Mouse (Mus musculus) layer of hippocampus, postnatal 14 days (tissue): ENCODE results near the gene Dusp28. TPM values are rescaled to one million over a fixed set of nuclear protein-coding genes. Genes with fewer than 3 reads are reported as not detected.
A peak's percentile ranks its signal among the peaks of the same experiment; 100 is the strongest.

ENCODE experiments used
- DNase-seq, 2 experiments: peaks; one replicate each; pipeline ENCODE4 v3.0.0; 2021 to 2022; ENCODE audit warnings: low spot score in 2 of 2, mixed read lengths in 1 of 2
- long read RNA-seq, 2 experiments: library from polyadenylated mRNA; stranded (forward); transcript quantifications; one replicate each; pipeline ENCODE4 v2.0.0; 2021
- total RNA-seq, 2 experiments: library from RNA; stranded (reverse); gene quantifications; 2 replicates each; pipeline ENCODE4 v1.2.3; 2021

Dusp28 gene
- total RNA-seq: 1 to 10 TPM; 8.1 to 9.6 TPM
- long read RNA-seq, experiment 1, transcript Dusp28-201 (2 exons, 1,314 nt): major isoform, 7 of 9 reads
- long read RNA-seq, experiment 1, partial matches to known transcripts: 0 of 9 reads
- long read RNA-seq, experiment 1, other reads (novel, unspliced or antisense): 2 of 9 reads
- long read RNA-seq, experiment 2, transcript Dusp28-201 (2 exons, 1,314 nt): major isoform, 17 of 24 reads
- long read RNA-seq, experiment 2, partial matches to known transcripts: 0 of 24 reads
- long read RNA-seq, experiment 2, other reads (novel, unspliced or antisense): 7 of 24 reads

GRCm38 (mm10) chr1:92906779-92907631 lies at the start of gene Dusp28:
Dusp28 (plus strand) TSS chr1:92906981.
- DNase-seq: peak; percentile 77 to 80

GRCm38 (mm10) chr1:92861503-92861902 lies 45.3 kb upstream of the Dusp28 start:
- no peak for DNase-seq

DNA sequence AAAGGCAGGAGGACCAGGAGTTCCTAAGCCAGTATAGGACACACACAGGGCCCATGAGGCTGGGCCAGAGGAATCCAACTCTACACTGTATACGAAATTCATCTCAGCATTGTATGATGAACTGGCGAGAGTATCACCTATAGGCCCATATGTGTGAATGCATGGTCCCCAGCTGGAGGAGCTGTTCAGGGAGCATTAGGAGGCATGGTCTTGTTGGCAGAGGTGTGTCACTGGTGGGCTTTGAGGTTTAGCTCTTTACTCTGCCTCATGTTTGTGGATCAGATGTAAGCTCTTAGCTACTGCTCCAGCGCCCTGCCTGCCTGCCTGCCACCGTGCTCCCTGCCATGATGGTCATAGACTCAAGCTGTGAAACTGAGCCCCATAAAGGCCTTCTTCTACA lies 43.5 kb upstream of the Dusp28 start:
- no peak for DNase-seq

DNA sequence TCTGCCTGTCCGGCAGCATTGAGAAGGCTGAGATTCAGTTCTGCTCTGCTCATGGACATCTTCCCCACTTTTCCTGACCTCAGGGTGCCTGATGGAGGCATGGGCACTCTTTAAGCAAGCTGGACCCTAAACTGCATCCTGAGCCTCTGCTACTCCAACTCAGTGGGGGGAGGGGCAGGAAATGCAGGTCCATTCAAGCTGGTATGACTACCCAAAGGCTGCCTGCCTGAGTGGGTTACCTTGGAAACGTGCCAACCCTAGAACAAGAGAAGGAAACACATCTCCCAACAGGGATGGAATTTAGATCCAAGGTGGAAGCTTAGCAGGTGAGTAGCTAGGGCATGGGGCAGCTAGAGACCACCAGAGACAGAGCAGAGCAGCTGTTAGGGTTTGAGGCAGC lies 40.6 kb upstream of the Dusp28 start:
- no peak for DNase-seq

- no peak for DNase-seq
Observed at GRCm38 (mm10) chr1:92869985-92870384, 36.8 kb upstream of the Dusp28 start.

- DNase-seq: no peak
Observed at GRCm38 (mm10) chr1:92872666-92873065, 34.1 kb upstream of the Dusp28 start.

DNA sequence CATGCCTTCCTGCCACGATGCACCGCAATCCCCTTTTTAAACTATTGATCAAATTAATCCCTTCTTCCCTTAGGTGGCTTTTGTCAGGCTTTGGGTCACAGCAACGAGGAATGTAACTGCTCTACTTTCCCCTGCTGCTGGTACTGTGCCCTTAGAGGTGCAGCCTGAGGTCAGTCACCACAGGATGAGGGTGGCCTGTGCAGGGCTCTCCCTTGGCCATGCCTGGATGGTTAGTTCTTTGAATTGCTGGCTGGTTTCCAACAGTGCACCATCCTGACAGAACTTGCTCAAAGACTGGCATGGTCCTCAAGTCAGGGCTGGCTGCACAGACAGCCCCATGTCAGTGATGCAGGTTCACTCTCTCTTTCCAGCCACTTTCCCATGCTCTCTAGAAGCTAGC lies 32.8 kb upstream of the Dusp28 start:
- DNase-seq: no peak

GRCm38 (mm10) chr1:92875360-92876111 lies 31.2 kb upstream of the Dusp28 start:
- no peak for DNase-seq

- DNase-seq: no peak
Observed at GRCm38 (mm10) chr1:92877431-92877978, 29.3 kb upstream of the Dusp28 start.

DNA sequence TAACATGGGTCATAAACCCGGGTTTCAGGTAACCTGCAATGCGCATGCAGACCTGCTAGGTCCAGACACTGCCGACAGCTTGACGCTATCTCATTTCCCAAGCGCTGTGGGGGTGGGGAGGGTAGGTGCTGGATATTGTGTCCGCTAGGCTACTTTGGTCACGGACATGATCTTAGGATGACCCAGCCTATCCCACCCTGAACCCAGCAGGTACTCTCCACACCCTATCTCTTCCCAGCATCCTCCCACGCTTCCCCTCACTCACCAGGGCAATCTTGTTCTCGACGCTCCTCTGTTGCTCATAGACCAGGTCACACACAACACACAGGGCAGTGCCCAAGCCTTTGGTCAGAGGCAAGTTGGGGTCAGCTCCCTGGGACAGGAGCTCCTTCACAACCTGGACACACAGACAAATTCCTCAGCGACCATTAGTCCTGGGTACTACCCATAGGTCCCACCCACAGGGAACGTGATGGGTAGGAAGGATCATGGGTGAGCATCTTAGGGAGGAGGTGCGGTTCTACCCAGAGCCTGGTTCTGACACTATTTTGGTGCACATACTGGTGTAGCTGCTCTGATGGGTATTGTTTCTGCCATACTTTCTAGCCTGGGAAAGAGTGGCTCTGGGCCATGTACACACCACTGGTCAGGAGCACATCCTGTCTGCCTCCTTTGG lies 28.6 kb upstream of the Dusp28 start:
- DNase-seq: no peak

DNA sequence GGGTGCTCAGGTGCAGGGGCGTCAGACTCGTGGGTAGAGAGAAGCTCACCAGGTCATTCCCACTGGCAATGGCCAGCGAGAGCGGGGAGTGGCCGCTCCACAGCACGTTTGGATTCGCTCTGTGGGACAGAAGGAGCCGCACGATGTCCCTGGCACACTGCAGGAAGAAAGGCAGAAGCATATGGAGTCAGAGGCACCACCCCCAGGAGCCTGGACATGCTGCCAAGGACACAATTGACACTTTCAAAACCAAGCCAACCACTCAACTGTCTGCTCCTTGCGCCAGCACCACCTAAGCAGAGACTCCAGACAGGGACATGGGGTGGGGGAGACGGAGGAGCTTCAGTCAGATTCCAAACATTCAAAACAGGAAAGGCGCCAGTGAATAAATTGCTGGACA lies 27.5 kb upstream of the Dusp28 start:
- DNase-seq: peak in 1 of 2 experiments; percentile 70

GRCm38 (mm10) chr1:92880101-92880500 lies 26.7 kb upstream of the Dusp28 start:
- DNase-seq: no peak

- DNase-seq: no peak
Observed at GRCm38 (mm10) chr1:92881982-92882381, 24.8 kb upstream of the Dusp28 start.

DNA sequence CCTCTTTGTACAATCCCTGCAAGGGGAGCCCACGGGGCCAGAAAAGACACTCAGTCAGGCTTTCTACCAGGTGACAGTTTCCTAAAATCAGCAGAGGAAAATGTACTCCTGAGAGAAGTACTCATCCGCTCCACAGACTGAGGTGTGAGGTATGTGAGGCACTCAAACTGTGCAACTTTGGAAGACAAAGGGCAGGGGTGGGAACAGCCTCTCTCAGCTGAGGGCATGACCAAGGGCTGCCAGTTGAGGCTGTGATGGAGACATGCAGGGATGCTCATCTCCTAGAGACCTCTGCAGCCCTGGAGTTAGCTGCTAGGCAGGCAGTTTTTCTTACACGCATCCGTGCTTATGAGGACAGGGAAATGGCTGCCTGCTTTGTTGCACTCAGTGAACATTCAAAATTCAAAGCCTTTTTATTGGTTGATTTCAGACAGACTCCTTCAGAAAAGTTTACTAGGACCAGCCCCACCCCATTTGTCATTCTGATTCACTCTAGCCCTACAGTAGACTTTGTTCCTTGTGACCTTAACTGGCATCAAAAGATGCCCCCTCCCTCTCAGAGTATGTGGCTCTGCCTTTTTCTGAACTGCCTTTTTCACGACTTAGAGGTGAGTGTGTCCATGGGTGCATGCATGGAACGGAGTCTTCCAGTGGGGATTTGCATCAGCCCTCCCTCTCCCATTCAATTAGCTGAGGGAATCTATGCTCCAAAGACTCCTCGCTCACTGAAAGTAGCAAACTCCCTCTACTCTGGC lies 17.7 kb upstream of the Dusp28 start:
- no peak for DNase-seq

DNA sequence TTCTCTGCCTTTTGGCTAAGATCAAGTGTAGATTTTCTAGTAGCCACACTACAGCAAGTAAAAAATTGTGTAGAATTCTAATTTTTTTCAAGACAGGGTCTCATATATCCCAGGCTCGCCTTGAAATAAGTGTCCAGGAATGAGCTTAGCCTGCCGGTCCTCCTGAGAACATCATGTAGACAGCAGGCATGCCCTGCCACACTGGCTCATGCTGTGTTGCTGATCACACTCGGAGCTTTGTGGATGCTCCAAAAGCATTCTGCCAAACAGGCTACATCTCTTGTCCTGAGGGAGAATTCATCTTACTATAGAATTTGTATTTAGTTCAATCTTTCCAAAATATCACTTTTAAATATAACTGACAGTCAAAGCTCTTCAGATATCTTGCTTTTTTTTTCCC lies 14.0 kb upstream of the Dusp28 start:
- no peak for DNase-seq

- DNase-seq: no peak
Observed at GRCm38 (mm10) chr1:92893896-92894295, 12.9 kb upstream of the Dusp28 start.

GRCm38 (mm10) chr1:92895089-92895488 lies 11.7 kb upstream of the Dusp28 start:
- peak; percentile 81 to 89 for DNase-seq

GRCm38 (mm10) chr1:92902786-92903185 lies 4.0 kb upstream of the Dusp28 start, which contains the start of gene Ankmy1:
Ankmy1 (minus strand) TSS chr1:92902906.
- peak; percentile 52 to 54 for DNase-seq

DNA sequence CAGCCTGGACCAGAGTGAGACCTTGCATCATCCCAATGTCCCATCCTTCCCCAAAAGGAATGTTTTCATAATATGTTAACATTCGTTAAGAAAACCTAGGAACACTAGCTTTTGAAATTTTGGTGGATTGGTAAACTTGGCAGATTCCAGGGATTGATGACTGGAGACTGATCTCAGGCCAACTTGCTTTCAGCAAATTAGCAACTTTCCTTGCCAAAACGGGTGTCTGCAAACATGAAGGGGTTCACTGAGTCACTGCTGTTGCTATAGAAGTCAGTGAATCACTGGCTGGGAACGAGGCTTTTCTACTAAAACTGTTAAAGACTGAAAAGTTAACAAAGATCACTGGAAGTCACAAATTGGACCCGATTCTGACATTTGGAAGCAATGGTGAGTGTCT lies 3.2 kb upstream of the Dusp28 start:
- DNase-seq: peak in 1 of 2 experiments; percentile 51

- no peak for DNase-seq
Observed at GRCm38 (mm10) chr1:92905703-92906310, 974 bp upstream of the Dusp28 start.
